Mouse (Mus musculus) cerebellum, postnatal 36 days (tissue): ENCODE results near the gene AC134908.4.

ENCODE experiments used
- DNase-seq, 2 experiments: peaks; one replicate each; pipeline ENCODE4 v3.0.0; 2021 to 2022; ENCODE audit warnings: mixed read lengths in 2 of 2

The AC134908.4 gene

DNA sequence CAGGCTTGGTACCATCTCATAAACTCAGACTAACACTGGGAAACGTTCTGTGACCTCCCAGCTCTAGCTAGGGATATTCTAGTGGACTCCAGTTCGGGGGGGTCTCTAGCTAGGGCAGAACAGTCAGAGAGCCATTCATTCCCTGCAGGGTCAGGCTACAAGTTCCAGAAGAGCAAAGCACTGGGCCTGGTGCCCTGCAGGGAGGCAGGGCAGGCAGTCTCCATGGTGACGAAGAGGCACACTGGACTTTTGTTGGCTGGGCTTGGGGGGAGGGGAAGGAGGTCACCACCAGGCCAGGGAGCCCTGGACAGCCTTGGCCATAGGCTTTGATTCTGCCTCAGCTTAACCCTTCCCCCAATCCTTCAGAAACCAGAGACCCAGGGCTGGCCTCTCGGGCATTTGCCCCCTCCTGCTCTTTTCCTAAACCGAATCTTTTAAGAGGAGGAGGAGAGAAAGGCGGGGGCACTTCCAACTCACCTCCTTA is at the start of gene AC134908.4:
Gene AC134908.4 (minus strand): TSS at position 51 of the 484 bp plus-strand sequence.
- no peak for DNase-seq

DNA sequence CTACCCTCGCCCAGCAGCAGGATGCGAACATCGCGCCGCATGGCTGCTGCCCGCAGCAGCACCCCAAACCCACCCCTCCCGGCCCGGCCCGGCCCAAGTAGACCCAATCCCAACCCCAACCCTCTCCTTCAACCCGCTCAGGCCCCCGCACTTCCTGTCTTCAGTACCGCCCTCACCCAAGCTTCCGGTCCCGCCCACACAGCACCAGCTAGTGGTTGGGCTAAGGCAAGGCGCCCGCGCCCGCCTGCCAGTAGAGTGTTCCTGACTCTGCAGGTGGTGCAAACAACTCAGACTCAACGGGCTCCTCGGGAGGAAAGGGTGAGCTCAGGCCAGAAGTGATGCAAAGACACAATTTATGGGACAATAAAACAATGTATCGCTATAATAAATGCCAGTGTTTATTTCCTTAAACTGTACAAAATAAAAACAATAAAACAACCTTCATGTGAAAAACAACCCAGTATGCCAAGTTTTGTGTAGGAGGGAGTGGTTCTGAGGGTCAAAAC is 49.0 kb upstream of the AC134908.4 start, which contains the start of gene Rhot2:
Gene Rhot2 (minus strand): TSS at position 456 of the 506 bp plus-strand sequence.
- peak; percentile 92 to 94 for DNase-seq

DNA sequence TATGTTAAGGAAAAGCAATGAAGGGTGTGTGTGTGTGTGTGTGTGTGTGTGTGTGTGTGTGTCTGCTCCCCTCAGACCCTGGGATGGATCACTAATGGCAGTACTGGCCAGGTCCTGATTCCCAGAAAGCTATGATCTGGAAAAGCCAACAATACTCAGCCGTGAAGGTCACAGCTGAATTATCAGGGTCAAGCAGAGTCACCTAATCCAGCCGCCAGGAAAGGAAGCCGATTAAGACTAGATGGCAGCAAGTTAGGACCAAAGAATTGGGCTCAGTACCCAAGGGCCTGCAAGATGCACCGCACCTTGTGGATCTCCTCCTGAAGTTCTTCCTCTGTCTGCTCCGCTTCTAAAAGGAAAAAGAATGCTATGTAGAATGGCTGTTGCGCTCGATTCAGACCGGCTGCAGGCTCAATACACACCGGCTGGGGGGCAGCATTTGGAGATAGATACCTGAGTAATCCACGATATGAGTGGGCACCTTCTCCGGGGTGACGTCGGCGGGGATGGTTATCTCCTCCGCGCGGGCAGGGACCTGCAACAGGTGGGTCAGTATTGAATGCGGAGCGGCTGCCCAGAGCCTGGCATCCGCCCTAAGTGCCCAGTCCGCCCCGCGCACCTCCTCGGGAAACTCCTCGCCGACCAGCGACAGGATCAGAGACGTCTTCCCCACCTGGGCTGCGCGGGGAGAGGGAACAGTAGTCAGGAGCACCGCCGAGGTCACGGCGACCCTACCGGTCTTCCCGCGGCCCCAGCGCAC is 48.4 kb upstream of the AC134908.4 start:
- peak in 1 of 2 experiments; percentile 55 for DNase-seq

DNA sequence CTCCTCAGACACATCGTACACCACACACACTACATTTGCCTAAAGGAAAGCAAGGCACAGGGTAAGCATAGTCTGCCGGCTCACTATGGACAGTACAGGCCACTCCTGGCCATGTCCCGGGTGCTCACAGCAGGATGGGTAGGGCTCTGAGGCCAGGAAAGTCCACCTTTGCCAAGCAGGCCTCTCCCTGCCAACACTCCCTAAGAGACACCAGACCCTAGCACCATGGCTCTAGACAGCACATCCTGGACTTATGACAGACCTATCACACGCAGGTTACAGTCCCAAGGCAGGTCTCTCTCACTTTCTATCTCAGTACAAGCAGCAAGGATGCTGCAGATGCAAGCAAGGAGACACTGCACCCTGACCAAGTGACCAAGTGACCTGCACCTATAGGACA is 47.7 kb upstream of the AC134908.4 start:
- DNase-seq, result no peak

DNA sequence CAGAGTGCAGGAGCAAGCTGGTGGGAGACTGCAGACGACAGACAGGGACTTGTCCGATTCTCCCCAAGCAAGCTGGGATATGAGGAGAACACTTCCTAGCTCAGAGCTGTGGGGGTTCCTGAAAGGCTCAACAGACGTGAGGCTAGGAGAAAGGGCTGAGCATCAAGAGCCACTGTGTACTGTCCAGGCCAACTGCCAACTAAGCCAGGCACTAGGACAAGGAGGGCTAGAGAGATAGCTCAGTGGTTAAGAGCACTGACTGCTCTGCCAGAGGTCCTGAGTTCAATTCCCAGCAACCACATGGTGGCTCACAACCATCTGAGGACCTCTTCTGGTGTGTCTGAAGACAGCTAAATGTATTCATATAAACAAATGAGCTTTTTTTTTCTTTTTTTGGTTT is 47.0 kb upstream of the AC134908.4 start:
- no peak for DNase-seq

- DNase-seq, result no peak
Observed at GRCm38 (mm10) chr17:25841117-25841880, 45.8 kb upstream of the AC134908.4 start, which contains the start of gene Gm20683. Gene Gm20683, minus strand, starts transcription at chr17:25841763.

DNA sequence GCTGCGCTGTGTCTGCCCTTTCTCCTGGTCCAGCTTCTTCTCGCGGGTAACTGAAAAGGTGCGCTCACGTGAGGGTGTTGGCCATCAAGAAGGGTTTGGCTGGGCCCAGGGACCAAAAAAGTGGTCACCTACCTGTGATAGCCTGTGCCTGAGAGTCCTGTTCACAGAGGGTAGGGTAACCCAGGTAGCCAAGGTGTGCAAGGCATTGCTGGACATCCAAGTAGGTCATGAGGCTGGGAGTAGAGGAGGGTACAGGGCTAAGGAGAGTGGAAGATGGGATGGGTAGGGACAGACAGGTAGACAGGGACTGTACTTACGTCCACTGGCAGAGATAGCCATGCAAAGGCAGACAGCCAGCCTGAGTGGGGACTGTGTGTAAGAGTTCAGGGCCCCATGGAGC is 45.1 kb upstream of the AC134908.4 start:
- no peak for DNase-seq

DNA sequence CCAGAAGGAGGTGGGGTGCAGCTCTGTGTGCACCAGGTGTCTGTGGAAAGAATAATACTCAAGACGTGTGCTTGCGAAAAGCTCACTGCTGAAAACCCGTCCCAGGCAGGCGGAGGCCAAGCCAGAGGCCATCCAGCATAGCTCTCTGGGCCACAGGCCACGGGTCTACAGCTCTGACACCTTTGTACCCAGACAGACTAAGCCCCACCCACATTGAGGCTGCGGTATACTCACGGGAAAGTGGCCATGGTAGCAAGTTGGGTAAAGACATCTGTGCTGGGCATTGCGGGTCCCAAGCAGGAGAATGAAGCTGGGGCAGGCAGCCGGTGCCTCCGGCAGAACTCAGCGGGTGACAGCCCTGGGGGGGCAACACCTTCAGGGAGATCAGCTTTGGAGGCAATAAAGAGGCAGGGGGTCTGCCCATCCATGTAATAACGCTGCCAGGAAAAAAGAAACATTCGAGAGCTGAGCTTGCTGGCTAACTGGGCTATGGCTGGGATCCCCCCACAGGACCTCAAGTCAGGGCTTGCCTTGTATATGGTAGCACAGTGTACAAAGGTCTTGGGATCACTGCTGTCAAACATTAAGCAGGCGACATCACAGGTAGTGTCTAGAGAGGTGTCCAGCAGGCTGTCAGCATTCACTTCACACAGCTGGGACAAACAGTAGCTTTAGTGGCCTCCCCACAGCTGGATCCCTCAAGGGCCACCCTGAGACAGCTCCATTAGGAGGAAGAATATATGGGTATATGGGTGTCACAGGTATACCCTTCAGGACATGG is 44.2 kb upstream of the AC134908.4 start:
- DNase-seq, result no peak

DNA sequence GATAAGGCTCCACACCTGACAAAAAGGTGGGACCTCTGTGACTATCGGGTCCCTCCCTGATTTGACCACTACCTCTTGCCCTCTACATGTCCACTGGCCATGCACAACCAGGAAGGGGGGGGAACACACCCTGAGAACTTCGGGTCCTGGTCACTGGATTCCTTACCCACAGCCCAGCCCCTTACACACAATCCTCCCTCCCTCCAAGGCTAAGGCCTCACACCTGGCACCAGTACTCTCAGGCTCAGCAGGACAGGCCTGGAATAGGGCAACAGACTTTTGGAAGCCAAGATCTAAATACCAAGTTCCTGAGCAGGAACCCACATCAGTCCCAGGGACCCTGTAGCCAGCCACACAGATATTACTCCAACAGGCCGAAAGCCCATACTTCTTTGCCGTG is 43.4 kb upstream of the AC134908.4 start:
- DNase-seq, result no peak

DNA sequence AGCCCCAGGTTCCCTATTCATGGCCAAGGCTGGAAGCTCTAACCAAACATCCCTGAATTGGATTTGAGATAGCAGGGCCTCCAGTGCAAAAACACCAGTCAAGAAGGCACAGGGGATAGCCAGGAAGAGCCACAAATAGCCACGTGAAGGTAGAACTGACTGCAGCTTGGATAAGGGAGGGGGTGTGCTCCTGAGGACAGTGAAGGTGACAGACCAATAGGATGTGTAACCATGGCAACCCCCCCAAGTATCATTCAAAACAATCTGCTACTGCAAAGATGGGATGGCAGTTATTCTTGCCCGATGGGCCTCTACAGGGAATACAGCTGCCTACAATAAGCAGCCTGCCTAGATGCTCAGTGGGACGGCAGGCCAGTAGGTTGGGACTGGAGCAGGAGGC is 42.1 kb upstream of the AC134908.4 start:
- no peak for DNase-seq

- peak; percentile 84 to 89 for DNase-seq
Observed at GRCm38 (mm10) chr17:25837076-25837410, 41.6 kb upstream of the AC134908.4 start, which contains the start of gene Rhbdl1. Gene Rhbdl1, minus strand, starts transcription at chr17:25837295.

- DNase-seq, result peak; percentile 43 to 44
Observed at GRCm38 (mm10) chr17:25836397-25837075, 41.1 kb upstream of the AC134908.4 start.

DNA sequence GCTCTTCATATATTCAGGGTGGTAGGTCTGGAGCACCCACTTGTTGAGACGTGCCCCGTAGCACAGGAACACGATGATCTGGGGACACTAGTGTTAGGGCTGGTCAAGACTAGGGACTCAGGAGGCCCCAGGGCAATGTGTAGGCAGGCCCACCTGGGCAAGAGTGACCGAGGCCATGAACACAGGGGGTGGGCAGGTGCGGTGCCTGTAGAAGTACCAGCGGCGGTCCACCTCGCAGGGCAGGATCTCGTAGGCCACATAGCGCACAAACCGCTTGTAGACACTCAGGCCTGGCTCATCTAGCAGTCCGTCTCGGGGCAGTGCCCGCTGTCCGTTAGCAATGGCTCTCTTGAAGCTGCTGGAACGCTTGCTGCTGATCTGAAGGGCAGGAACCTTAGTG is 40.4 kb upstream of the AC134908.4 start:
- DNase-seq, result no peak

DNA sequence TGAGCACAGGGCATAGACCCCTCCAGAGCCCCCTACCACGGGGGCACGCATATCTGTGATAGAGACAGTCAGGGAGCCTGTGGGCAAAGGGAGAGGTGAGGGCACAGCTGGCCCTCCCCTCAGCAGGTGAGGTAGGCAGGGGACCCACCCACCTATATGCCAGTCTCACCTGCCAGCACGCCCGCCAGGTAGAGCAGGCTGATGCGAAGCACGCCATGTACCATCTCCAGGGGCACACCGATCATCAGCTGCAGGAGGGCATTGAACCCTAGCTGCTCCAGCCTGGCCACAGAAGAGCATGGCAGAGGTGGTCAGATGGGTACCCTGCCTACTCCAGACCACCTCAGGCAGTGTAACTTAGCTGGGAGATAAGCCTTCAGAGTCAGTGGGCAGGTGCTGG is 39.8 kb upstream of the AC134908.4 start:
- DNase-seq, result no peak

DNA sequence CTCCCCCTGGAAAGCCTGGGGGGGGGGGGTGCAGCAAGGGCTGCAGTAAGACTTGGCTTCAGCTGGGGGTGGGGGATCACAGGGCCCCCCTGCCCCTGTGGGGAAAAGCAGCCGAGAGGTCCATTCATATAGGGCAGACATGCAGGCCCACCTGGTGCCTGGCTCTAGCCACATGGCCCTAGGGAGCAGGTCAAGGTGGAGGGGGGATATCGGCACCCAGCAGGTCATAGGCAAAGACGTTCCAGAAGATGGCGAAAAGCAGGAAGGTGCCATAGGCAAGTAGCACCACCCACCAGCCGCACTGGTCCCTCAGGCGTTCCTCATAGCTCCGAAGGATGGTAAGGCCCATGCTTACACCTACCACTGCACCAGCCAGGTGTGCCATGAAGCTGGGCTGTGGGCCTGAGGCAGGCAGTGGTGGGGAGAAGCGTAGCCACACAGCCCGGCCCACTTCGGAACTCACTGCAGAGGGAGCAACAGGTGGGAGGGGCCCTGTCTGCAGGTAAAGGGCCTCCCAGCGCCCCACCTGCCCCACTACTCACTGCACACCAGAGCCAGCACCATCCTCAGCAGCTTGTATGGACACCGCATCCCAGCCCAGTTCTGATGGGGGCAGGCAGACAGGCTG is 39.2 kb upstream of the AC134908.4 start:
- no peak for DNase-seq

DNA sequence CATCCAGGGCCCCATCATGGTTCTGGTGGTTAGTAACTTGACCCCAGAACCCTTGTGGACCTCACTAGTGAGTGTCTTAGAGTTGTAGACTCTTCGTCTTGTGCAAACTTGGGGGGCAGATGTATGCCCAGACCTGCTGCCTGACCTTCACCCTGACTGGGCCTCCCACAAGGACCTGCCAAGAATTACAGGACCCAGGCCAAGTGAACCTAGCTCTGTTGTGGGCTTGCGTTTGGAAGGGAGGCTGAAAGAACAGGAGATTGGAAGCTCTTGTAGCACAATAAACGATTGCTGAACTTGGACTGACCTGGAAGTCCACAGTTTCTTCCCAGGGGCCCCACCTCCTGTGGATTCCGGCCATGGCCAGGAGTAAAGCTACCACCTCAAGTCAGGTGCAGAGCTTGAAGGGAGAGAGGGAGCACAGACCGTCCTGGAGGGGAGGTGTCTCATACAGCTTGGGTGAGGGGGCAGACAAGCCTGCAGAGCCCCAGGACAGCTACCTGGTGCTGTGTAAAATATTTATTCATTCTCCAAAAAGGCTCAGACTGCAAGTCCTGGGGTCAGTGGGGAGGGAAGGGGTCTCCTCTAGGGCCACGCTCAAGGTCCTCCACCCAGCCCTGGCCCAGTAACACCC is 38.6 kb upstream of the AC134908.4 start:
- DNase-seq, result no peak

- DNase-seq, result peak; percentile 84
Observed at GRCm38 (mm10) chr17:25833291-25833663, 37.8 kb upstream of the AC134908.4 start, which contains the start of gene Stub1. Gene Stub1, minus strand, starts transcription at chr17:25833404.

DNA sequence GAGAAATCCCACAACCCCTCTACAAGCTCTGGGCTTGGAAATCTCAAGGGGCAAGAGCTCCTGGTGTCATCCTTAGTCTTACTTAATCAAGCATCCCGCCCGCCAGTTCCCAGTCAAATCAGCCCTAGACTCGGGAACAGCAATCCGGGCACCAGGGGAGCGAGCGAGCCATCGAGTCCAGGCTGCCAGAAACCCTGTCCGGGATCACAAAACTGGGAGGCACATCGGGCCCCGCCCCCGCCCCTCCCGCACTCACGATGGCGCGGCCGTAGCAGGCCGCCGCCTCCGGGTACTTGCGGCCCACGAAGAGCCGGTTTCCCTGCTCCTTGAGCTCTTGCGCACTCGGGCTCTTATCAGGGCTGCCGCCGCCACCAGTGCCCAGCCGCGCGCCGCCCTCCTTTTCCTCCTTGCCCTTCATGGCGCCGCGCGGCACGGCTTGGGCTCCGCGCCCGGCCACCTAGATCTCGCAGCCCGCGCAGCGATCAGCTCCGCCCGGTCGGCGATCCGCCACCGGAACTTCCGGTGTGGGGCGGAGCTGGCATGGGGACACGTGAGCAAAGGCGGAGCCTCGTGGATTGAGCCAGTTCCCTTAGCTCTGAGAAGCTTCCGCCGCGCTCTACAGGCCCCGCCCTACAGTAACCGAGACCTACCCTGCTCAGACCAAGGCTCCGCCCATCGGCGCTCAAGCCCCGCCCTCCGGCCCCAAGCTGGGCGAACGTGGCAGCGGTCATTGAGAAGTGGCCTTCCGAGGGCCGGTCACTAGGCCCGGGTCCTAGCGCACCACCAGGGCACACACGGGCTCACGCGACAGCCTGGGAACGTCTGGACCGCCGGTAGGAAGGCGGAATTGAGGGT is 37.2 kb upstream of the AC134908.4 start:
- peak; percentile 98 to 99 for DNase-seq

DNA sequence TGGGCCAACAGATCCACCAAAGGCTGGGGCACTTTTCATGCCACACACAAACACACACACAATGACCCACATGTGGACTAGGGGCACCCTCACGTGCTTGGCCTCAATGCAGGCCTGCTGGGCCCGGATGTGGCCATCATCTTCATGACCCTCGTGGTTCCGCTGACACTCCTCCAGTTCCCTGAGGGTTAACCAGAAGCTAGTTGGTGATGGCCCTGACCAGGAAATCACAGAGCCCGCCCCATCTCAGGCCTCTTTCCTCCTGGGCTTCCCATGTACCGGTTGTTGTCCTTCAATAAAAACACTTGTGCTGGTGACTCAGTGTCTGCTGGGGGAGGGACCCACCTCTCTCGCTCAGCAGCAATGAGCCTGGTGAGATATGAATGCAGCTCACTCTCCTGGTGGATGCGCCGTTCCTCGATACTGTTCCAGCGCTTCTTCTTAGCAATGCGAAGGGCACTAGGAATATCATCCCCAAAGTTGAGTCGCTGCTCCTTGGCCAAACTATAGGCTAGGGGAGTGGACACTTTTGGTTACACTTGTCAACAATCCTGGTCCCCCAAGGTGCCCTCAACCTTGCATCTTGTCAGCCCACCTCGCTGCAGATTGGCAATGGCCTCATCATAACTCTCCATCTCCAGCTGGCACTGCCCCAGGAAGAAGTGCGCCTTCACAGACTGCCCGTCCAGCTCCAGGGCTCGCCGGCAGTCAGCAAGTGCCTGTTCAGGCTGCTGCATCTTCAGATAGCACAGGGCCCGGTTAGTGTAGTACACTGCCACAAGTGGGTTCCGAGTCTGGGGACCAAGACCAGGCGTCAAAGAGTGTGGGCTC is 36.2 kb upstream of the AC134908.4 start:
- peak; percentile 41 to 48 for DNase-seq
